Mouse (Mus musculus) embryonic fibroblast, embryonic 13.5 days (primary cell): ENCODE measurements around the gene Smim12.

ENCODE experiments used
- CTCF ChIP-seq: IDR thresholded peaks from 2 replicates; pipeline ENCODE4 v1.5.1; 2011; ENCODE audit warnings: mild to moderate bottlenecking, control low read depth, low read length, moderate library complexity, borderline replicate concordance; ENCODE audit not compliant: insufficient read depth
- POLR2A ChIP-seq: IDR thresholded peaks from 2 replicates; pipeline ENCODE4 v1.6.1; 2011; ENCODE audit warnings: low read depth, mild to moderate bottlenecking, control low read depth, low read length, moderate library complexity

DNA sequence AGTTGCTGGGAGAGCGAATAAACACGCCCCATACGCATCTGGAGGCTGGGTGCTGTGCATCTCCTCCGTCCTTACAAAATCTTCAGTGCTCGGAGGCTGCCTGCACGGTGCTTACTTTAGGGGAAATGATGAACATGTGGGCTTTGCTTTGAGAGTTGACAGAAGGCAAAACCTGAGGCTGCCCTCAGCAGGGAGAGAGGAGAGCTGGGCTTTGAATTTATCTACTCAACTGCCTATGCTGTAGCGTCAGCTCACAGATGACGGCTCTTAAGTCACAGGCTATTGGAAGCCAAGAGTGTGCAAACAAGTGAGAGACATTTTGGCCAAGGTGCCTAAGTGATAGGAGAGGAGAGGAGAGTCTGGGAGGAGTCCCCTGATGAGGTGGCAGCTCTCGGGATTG, 35.7 kb downstream of the Smim12 start:
- TF ChIP-seq POLR2A = no peak
- no peak for TF ChIP-seq CTCF
